Mouse (Mus musculus) olfactory bulb, adult 2 months (tissue): ENCODE data around the gene Csn2. TPM values are rescaled to one million over a fixed set of nuclear protein-coding genes. Genes with fewer than 3 reads are reported as not detected.

Experiments
- H3K27ac ChIP-seq: fragments of 200-500 bp; 2 replicates; pipeline ENCODE4 v1.5.1; 2012; ENCODE audit warnings: low read depth, low read length; ENCODE audit not compliant: insufficient read depth
- H3K4me1 ChIP-seq: fragments of 200-500 bp; 2 replicates; pipeline ENCODE4 v1.6.1; 2012; ENCODE audit warnings: low read length; ENCODE audit not compliant: control insufficient read depth, insufficient read depth
- H3K4me3 ChIP-seq: fragments of 200-500 bp; 2 replicates; pipeline ENCODE4 v1.5.1; 2012; ENCODE audit warnings: mild to moderate bottlenecking, low read depth, low read length, moderate library complexity; ENCODE audit not compliant: insufficient read depth
- CTCF ChIP-seq: fragments of 200-500 bp; IDR thresholded peaks from 2 replicates; pipeline ENCODE4 v1.5.1; 2012; ENCODE audit warnings: low read depth, mild to moderate bottlenecking, low read length, moderate library complexity; ENCODE audit not compliant: insufficient read depth
- POLR2A ChIP-seq: fragments of 200-500 bp; IDR thresholded peaks from 2 replicates; pipeline ENCODE4 v1.6.1; 2012; ENCODE audit warnings: mild to moderate bottlenecking, low read depth, low read length, moderate library complexity; ENCODE audit not compliant: insufficient read depth
- WGBS: fragments of 180-500 bp; shearing (Covaris S2); methylation state at CpG from one replicate; pipeline ENCODE4 v1.1.7; 2018; 5-methylcytosine and 5-hydroxymethylcytosine counted together
- polyA plus RNA-seq: library from polyadenylated mRNA; stranded (reverse); fragments of >200 nt; gene quantifications from 2 replicates; pipeline ENCODE4 v1.2.4, GENCODE M21; 2012; ENCODE audit warnings: low replicate concordance; ENCODE audit not compliant: missing spikeins, insufficient read depth, insufficient read length

The Csn2 gene
- polyA plus RNA-seq, result not detected in 2 replicates

- H3K4me3 ChIP-seq, result no peak within 1 kb of the TSS
- WGBS, result 59% methylated on average over 3 of the region's 3 CpGs
- no peak for TF ChIP-seq CTCF
- no peak for TF ChIP-seq POLR2A
- no peaks in the 10 kb centered on the region for H3K4me1 ChIP-seq
- no peak within 1 kb of the TSS for H3K27ac ChIP-seq
Observed at GRCm38 (mm10) chr5:87699530-87699929, at the start of gene Csn2. Gene Csn2 (minus strand): TSS chr5:87699630.

DNA sequence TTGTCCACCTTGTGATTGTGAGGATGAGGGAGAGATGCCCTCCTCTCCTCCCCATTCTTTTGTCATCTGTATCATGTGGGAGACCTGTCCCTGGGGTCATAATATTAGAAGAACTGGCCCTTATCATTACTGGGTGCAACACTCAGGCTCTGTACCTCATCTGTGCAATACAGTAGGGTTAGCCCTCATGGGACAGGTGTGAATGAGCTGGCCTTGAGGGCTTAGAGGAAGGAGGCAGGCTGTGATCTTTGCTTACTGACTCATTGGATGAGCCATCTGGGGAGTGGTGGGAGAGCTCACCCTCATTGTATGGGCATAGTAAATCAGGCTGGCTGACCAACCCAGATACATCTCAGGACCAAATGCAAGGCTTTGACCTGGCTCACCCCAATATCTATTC is 35.4 kb upstream of the Csn2 start:
- Histone ChIP-seq H3K27ac (no peak overlapping the region), H3K4me3 (no peak overlapping the region), H3K4me1 (no peaks in the 10 kb centered on the region)
- TF ChIP-seq CTCF (no peak), POLR2A (no peak)

DNA sequence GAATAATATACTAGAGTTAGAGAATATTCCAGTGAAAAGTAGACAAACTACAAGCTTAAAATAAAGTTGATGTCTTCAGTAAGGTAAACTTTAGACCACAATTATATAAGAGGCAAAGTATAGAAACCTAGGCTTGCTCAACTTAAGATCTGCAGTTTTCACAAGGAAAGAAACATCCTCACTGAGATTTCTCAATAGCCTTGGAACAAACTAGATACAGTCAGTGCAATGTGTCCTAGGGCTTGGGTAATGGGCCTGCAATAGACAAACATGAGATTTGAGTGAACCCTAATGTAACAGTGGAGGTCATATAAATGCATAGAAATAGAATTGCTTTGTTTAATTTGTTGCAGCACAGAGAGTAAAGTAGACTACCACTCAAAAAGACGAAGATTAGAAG is 6.5 kb upstream of the Csn2 start:
- H3K4me3 ChIP-seq, result no peak overlapping the region
- no peak overlapping the region for H3K27ac ChIP-seq
- 74% methylated on average over 1 of the region's 1 CpGs for WGBS
- no peaks in the 10 kb centered on the region for H3K4me1 ChIP-seq
- TF ChIP-seq POLR2A, result no peak
- TF ChIP-seq CTCF, result no peak

GRCm38 (mm10) chr5:87665908-87666307 is 33.5 kb downstream of the Csn2 start, which contains the start of gene Csn1s1:
Gene Csn1s1 (plus strand): TSS chr5:87666208.
- Histone ChIP-seq H3K4me3 (no peak within 1 kb of the TSS), H3K4me1 (no peaks in the 10 kb centered on the region), H3K27ac (no peak within 1 kb of the TSS)
- no peak for TF ChIP-seq POLR2A
- no peak for TF ChIP-seq CTCF

DNA sequence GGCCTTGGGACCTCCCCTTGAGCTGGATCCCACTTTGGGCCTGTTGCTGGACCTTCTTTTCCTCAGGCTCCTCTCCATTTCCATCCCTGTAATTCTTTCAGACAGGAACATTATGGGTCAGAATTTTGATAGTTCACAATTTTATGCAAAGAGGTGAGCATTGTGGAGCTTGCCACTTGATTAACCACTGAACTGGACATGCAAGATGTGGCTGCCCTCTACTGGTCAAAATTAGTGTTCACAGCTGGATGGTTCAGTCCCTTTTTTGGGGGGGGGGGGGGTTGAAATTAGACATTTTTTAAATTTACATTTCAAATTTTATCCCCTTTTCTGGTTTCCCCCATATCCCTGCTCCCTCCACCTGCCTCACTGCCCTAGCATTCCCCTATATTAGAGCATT is 56.6 kb downstream of the Csn2 start:
- H3K4me1 ChIP-seq, result no peaks in the 10 kb centered on the region
- TF ChIP-seq CTCF, result no peak
- no peak for TF ChIP-seq POLR2A

More for the DNA sequence above, 56.6 kb downstream of the Csn2 start:
- no peak overlapping the region for H3K4me3 ChIP-seq
- no peak overlapping the region for H3K27ac ChIP-seq

Other genes starting within 250 kb of the Csn2 start
- not detected in 2 replicates for gene Ugt2a2, start 217.4 kb downstream of the Csn2 start, polyA plus RNA-seq
- gene Gm43638, start 212.8 kb downstream of the Csn2 start, polyA plus RNA-seq, result not detected in 2 replicates
- gene Ugt2a1, start 208.8 kb downstream of the Csn2 start, polyA plus RNA-seq, result not detected in 2 replicates
- not detected in 2 replicates for gene Sult1b1, start 161.4 kb downstream of the Csn2 start, polyA plus RNA-seq
- gene Sult1d1, start 130.6 kb downstream of the Csn2 start, polyA plus RNA-seq, result not detected in 2 replicates
- not detected in 2 replicates for gene Sult1e1, start 108.0 kb downstream of the Csn2 start, polyA plus RNA-seq
- gene Csn1s1, start 33.4 kb downstream of the Csn2 start, polyA plus RNA-seq, result not detected in 2 replicates
- not detected in 2 replicates for gene Csn1s2a, start 74.9 kb upstream of the Csn2 start, polyA plus RNA-seq
- gene Csn1s2b, start 108.5 kb upstream of the Csn2 start, polyA plus RNA-seq, result not detected in 2 replicates
- gene Prr27, start 126.1 kb upstream of the Csn2 start, polyA plus RNA-seq, result not detected in 2 replicates
- not detected in 2 replicates for gene Odam, start 185.4 kb upstream of the Csn2 start, polyA plus RNA-seq
- not detected in 2 replicates for gene Csn3, start 225.9 kb upstream of the Csn2 start, polyA plus RNA-seq